Mouse (Mus musculus): ENCODE data around the gene Gnb3. TPM values are rescaled to one million over a fixed set of nuclear protein-coding genes. Genes with fewer than 3 reads are reported as not detected.
"Not testable (repeated sequence)": the region's sequence is repeated elsewhere in the genome, so short reads cannot be mapped to it uniquely, and the experiment has no call there.

The Gnb3 gene
- polyA plus RNA-seq, 1 experiment from 2014 or later = 0.69 TPM

GRCm38 (mm10) chr6:124856321-124856720 lies 16.2 kb upstream of the Gnb3 start:
- WGBS = 4% methylated on average over 13 of the region's 14 CpGs
- H3K27ac ChIP-seq (replicated peaks) = peak overlapping the region; percentile 95
- H3K9ac ChIP-seq (replicated peaks) = peak overlapping the region; percentile 77
- peak; percentile 88 for ATAC-seq (ENCODE audit: low FRiP score)
- H3K4me3 ChIP-seq (replicated peaks) = peak overlapping the region; percentile 55
- H3K4me1 ChIP-seq = peaks cover 55% of the 10 kb centered on the region
- H3K4me2 ChIP-seq = peak overlapping the region; percentile 63
- no peaks in the 10 kb centered on the region for H3K9me3 ChIP-seq (replicated peaks)
- peaks cover 33% of the 10 kb centered on the region for H3K36me3 ChIP-seq
- H3K27me3 ChIP-seq (replicated peaks) = no peaks in the 10 kb centered on the region

GRCm38 (mm10) chr6:124854647-124855046 lies 14.6 kb upstream of the Gnb3 start:
- no peak overlapping the region for H3K9ac ChIP-seq (replicated peaks)
- peaks cover 30% of the 10 kb centered on the region for H3K36me3 ChIP-seq
- peaks cover 38% of the 10 kb centered on the region for H3K4me1 ChIP-seq
- H3K27ac ChIP-seq (replicated peaks) = 0 out of 2 replicates have a peak overlapping the region, but pooled peaks have one; percentile 18
- 73% methylated on average over 12 of the region's 12 CpGs for WGBS
- no peak overlapping the region for H3K4me3 ChIP-seq (replicated peaks)
- H3K27me3 ChIP-seq (replicated peaks) = no peaks in the 10 kb centered on the region
- no peak for ATAC-seq (ENCODE audit: low FRiP score)
- H3K4me2 ChIP-seq = no peak overlapping the region
- H3K9me3 ChIP-seq (replicated peaks) = no peaks in the 10 kb centered on the region

GRCm38 (mm10) chr6:124850535-124850934 lies 10.5 kb upstream of the Gnb3 start:
- H3K4me1 ChIP-seq = peaks cover 18% of the 10 kb centered on the region
- no peak overlapping the region for H3K4me2 ChIP-seq
- WGBS = 55% methylated on average over 8 of the region's 8 CpGs
- ATAC-seq (ENCODE audit: low FRiP score) = no peak
- H3K36me3 ChIP-seq = peaks cover 26% of the 10 kb centered on the region
- no peaks in the 10 kb centered on the region for H3K9me3 ChIP-seq (replicated peaks)
- no peak overlapping the region for H3K9ac ChIP-seq (replicated peaks)
- H3K27ac ChIP-seq (replicated peaks) = no peak overlapping the region
- no peak overlapping the region for H3K4me3 ChIP-seq (replicated peaks)
- no peaks in the 10 kb centered on the region for H3K27me3 ChIP-seq (replicated peaks)

- H3K4me2 ChIP-seq = peak overlapping the region; percentile 23; the same call in 1 of the 2 replicates
- WGBS = 4% methylated on average over 9 of the region's 9 CpGs
- H3K9me3 ChIP-seq (replicated peaks) = no peaks in the 10 kb centered on the region
- ATAC-seq (ENCODE audit: low FRiP score) = peak; percentile 80
- peak overlapping the region; percentile 71 for H3K27ac ChIP-seq (replicated peaks)
- H3K4me3 ChIP-seq (replicated peaks) = no peak overlapping the region
- H3K36me3 ChIP-seq = peaks cover 22% of the 10 kb centered on the region; the same call in 1 of the 2 replicates
- H3K9ac ChIP-seq (replicated peaks) = 0 out of 2 replicates have a peak overlapping the region, but pooled peaks have one; percentile 36
- H3K27me3 ChIP-seq (replicated peaks) = no peaks in the 10 kb centered on the region
- peaks cover 10% of the 10 kb centered on the region; the same call in 1 of the 2 replicates for H3K4me1 ChIP-seq
Measured at GRCm38 (mm10) chr6:124847305-124847704, 7.2 kb upstream of the Gnb3 start.

- no peaks in the 10 kb centered on the region for H3K27me3 ChIP-seq (replicated peaks)
- H3K9me3 ChIP-seq (replicated peaks) = no peaks in the 10 kb centered on the region
- ATAC-seq (ENCODE audit: low FRiP score) = no peak
- H3K27ac ChIP-seq (replicated peaks) = no peak overlapping the region
- no peak overlapping the region for H3K4me2 ChIP-seq
- peak overlapping the region; percentile 21 for H3K9ac ChIP-seq (replicated peaks)
- H3K4me1 ChIP-seq = peaks cover 5% of the 10 kb centered on the region; the same call in 1 of the 2 replicates
- WGBS = 9% methylated on average over 8 of the region's 8 CpGs
- no peak overlapping the region for H3K4me3 ChIP-seq (replicated peaks)
- peaks cover 12% of the 10 kb centered on the region for H3K36me3 ChIP-seq
Measured at GRCm38 (mm10) chr6:124839805-124840204, 270 bp downstream of the Gnb3 start.

GRCm38 (mm10) chr6:124836411-124836810 lies 3.7 kb downstream of the Gnb3 start:
- no peak for ATAC-seq (ENCODE audit: low FRiP score)
- H3K4me2 ChIP-seq = no peak overlapping the region
- peaks cover 5% of the 10 kb centered on the region; the same call in 1 of the 2 replicates for H3K4me1 ChIP-seq
- no peaks in the 10 kb centered on the region for H3K27me3 ChIP-seq (replicated peaks)
- H3K9me3 ChIP-seq (replicated peaks) = no peaks in the 10 kb centered on the region
- H3K36me3 ChIP-seq = peaks cover 3% of the 10 kb centered on the region
- no peak overlapping the region for H3K4me3 ChIP-seq (replicated peaks)
- WGBS = 83% methylated on average over 7 of the region's 7 CpGs
- no peak overlapping the region for H3K27ac ChIP-seq (replicated peaks)
- H3K9ac ChIP-seq (replicated peaks) = no peak overlapping the region

- Histone ChIP-seq H3K36me3 (no peaks in the 10 kb centered on the region), H3K9me3 (replicated peaks) (no peaks in the 10 kb centered on the region), H3K4me3 (replicated peaks) (no peak overlapping the region), H3K27ac (replicated peaks) (no peak overlapping the region), H3K4me1 (peaks cover 8% of the 10 kb centered on the region), H3K4me2 (no peak overlapping the region), H3K27me3 (replicated peaks) (no peaks in the 10 kb centered on the region), H3K9ac (replicated peaks) (no peak overlapping the region)
- WGBS = 52% methylated on average over 10 of the region's 10 CpGs
- ATAC-seq (ENCODE audit: low FRiP score) = no peak
Measured at GRCm38 (mm10) chr6:124835531-124835930, 4.5 kb downstream of the Gnb3 start.

- Histone ChIP-seq H3K36me3 (no peaks in the 10 kb centered on the region), H3K4me3 (replicated peaks) (no peak overlapping the region), H3K4me2 (no peak overlapping the region), H3K27me3 (replicated peaks) (no peaks in the 10 kb centered on the region), H3K9me3 (replicated peaks) (no peaks in the 10 kb centered on the region), H3K9ac (replicated peaks) (no peak overlapping the region), H3K27ac (replicated peaks) (no peak overlapping the region), H3K4me1 (peaks cover 9% of the 10 kb centered on the region)
- ATAC-seq (ENCODE audit: low FRiP score) = no peak
- WGBS = 86% methylated on average over 6 of the region's 6 CpGs
Measured at GRCm38 (mm10) chr6:124834512-124835081, 5.5 kb downstream of the Gnb3 start.

GRCm38 (mm10) chr6:124831649-124832048 lies 8.4 kb downstream of the Gnb3 start:
- Histone ChIP-seq H3K4me1 (peaks cover 23% of the 10 kb centered on the region), H3K4me3 (replicated peaks) (no peak overlapping the region), H3K9me3 (replicated peaks) (no peaks in the 10 kb centered on the region), H3K4me2 (no peak overlapping the region), H3K9ac (replicated peaks) (no peak overlapping the region), H3K27me3 (replicated peaks) (no peaks in the 10 kb centered on the region), H3K27ac (replicated peaks) (no peak overlapping the region), H3K36me3 (no peaks in the 10 kb centered on the region)
- WGBS = 94% methylated on average over 8 of the region's 8 CpGs
- ATAC-seq (ENCODE audit: low FRiP score) = no peak

GRCm38 (mm10) chr6:124831199-124831598 lies 8.9 kb downstream of the Gnb3 start:
- not testable (repeated sequence) for H3K4me2 ChIP-seq; H3K27me3 ChIP-seq (replicated peaks); H3K36me3 ChIP-seq; H3K9me3 ChIP-seq (replicated peaks); H3K4me3 ChIP-seq (replicated peaks); H3K27ac ChIP-seq (replicated peaks); ATAC-seq (ENCODE audit: low FRiP score); H3K9ac ChIP-seq (replicated peaks)
- WGBS = 94% methylated on average over 4 of the region's 4 CpGs
- peaks cover 23% of the 10 kb centered on the region for H3K4me1 ChIP-seq

GRCm38 (mm10) chr6:124829799-124830700 lies 10.0 kb downstream of the Gnb3 start:
- Histone ChIP-seq H3K9me3 (replicated peaks) (no peaks in the 10 kb centered on the region), H3K4me3 (replicated peaks) (peak overlapping the region; percentile 75), H3K9ac (replicated peaks) (peak overlapping the region; percentile 65), H3K27me3 (replicated peaks) (no peaks in the 10 kb centered on the region), H3K27ac (replicated peaks) (peak overlapping the region; percentile 90), H3K36me3 (peaks cover 13% of the 10 kb centered on the region), H3K4me2 (peak overlapping the region; percentile 70), H3K4me1 (peaks cover 23% of the 10 kb centered on the region)
- WGBS = 1% methylated on average over 38 of the region's 38 CpGs
- ATAC-seq (ENCODE audit: low FRiP score) = peak; percentile 90
